18 mouse cellular contexts compared by ENCODE assay signal in the genomic region with DNA sequence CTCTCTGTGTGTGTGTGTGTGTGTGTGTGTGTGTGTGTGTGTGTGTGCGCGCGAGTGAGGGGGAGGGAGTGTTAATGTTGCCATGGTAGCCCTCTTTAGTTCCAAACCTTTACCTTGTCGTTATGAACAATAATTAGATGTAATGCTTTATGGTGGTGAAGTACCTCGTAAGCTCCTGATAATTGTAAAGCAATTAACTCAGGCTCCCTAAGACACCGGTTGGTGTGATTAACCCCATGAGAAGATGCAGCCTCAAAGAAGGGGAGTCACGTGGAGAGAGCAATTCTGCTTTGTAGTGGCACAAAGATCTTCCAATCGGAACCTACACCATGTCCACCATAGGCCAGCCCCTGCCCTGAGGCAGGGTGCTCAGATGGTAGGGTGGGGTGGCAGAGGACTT.
A peak's percentile ranks its signal among the peaks of the same experiment; 100 is the strongest.
DNase-seq lines count a peak whose midpoint lies in the region; ATAC-seq and TF ChIP-seq lines count a peak whose summit lies in the region.
"Had no signal": no experiment of that assay in that cellular context is flagged by ENCODE, and none has a peak within 500 bp of the region (broad histone marks: within the 10 kb centered on the region; RNA-seq: fewer than 3 reads in every experiment).

No protein-coding gene starts in this region.

- H3K9me3 ChIP-seq in midbrain, embryonic 12.5 days: no peaks in the 10 kb centered on the region
- H3K9me3 ChIP-seq in midbrain, embryonic 11.5 days (ENCODE audit: control insufficient read depth, low read length): no peaks in the 10 kb centered on the region
- H3K9me3 ChIP-seq in embryonic facial prominence, embryonic 15.5 days (replicated peaks): no peaks in the 10 kb centered on the region
- H3K9me3 ChIP-seq in forebrain, embryonic 15.5 days: no peaks in the 10 kb centered on the region
- H3K9me3 ChIP-seq: heart, embryonic 13.5 days had no signal

- H3K9ac ChIP-seq in midbrain, embryonic 12.5 days (replicated peaks): no peak overlapping the region
- no peak overlapping the region for H3K9ac ChIP-seq in midbrain, embryonic 11.5 days (ENCODE audit: low read length)
- no peak overlapping the region for H3K9ac ChIP-seq in embryonic facial prominence, embryonic 15.5 days
- no peak overlapping the region for H3K9ac ChIP-seq in forebrain, embryonic 15.5 days (replicated peaks)
- H3K9ac ChIP-seq: heart, embryonic 13.5 days had no signal

- no peaks in the 10 kb centered on the region; the same call in 1 of the 2 replicates for H3K27me3 ChIP-seq in midbrain, embryonic 12.5 days
- no peaks in the 10 kb centered on the region for H3K27me3 ChIP-seq in midbrain, embryonic 11.5 days (ENCODE audit: control insufficient read depth, insufficient read depth, low read length)
- no peaks in the 10 kb centered on the region for H3K27me3 ChIP-seq in embryonic facial prominence, embryonic 15.5 days
- H3K27me3 ChIP-seq in forebrain, embryonic 15.5 days: peaks cover 9% of the 10 kb centered on the region; the same call in 1 of the 2 replicates
- H3K27me3 ChIP-seq: heart, embryonic 13.5 days had no signal

- H3K4me3 ChIP-seq in midbrain, embryonic 12.5 days: no peak overlapping the region
- no peak overlapping the region for H3K4me3 ChIP-seq in midbrain, embryonic 11.5 days (ENCODE audit: low read depth, low read length)
- H3K4me3 ChIP-seq in embryonic facial prominence, embryonic 15.5 days (replicated peaks): no peak overlapping the region
- no peak overlapping the region for H3K4me3 ChIP-seq in forebrain, embryonic 15.5 days
- H3K4me3 ChIP-seq: heart, adult 2 months; heart, embryonic 13.5 days had no signal

- TF ChIP-seq POLR2A in brain, embryonic 14.5 days (IDR thresholded peaks at IDR 0.05; ENCODE audit: borderline replicate concordance, extremely low read depth, insufficient read depth, insufficient read length, poor library complexity, severe bottlenecking): no peak

- WGBS in midbrain, embryonic 12.5 days: 68% methylated on average over 8 of the region's 8 CpGs
- 73% methylated on average over 8 of the region's 8 CpGs for WGBS in midbrain, embryonic 11.5 days
- WGBS in embryonic facial prominence, embryonic 15.5 days: 63% methylated on average over 8 of the region's 8 CpGs
- 24% methylated on average over 8 of the region's 8 CpGs for WGBS in forebrain, embryonic 15.5 days

- peaks cover 9% of the 10 kb centered on the region; the same call in 1 of the 2 replicates for H3K4me1 ChIP-seq in midbrain, embryonic 12.5 days
- H3K4me1 ChIP-seq in midbrain, embryonic 11.5 days (ENCODE audit: control insufficient read depth, insufficient read depth, low read length): no peaks in the 10 kb centered on the region
- no peaks in the 10 kb centered on the region for H3K4me1 ChIP-seq in embryonic facial prominence, embryonic 15.5 days
- H3K4me1 ChIP-seq in forebrain, embryonic 15.5 days: peaks cover 16% of the 10 kb centered on the region

- TF ChIP-seq CTCF in brain, embryonic 14.5 days (IDR thresholded peaks at IDR 0.05; ENCODE audit: borderline replicate concordance, extremely low read depth, insufficient read depth, insufficient read length): no peak

- H3K4me2 ChIP-seq in midbrain, embryonic 12.5 days (replicated peaks): no peak overlapping the region
- no peak overlapping the region for H3K4me2 ChIP-seq in midbrain, embryonic 11.5 days
- H3K4me2 ChIP-seq in embryonic facial prominence, embryonic 15.5 days (replicated peaks): no peak overlapping the region
- no peak overlapping the region for H3K4me2 ChIP-seq in forebrain, embryonic 15.5 days (replicated peaks)
- H3K4me2 ChIP-seq: heart, embryonic 13.5 days had no signal

- peak; percentile 27; the same call in 1 of the 2 replicates for ATAC-seq in midbrain, embryonic 12.5 days (ENCODE audit: low FRiP score, low read depth)
- no peak for ATAC-seq in midbrain, embryonic 11.5 days (ENCODE audit: low FRiP score)
- ATAC-seq in embryonic facial prominence, embryonic 15.5 days (ENCODE audit: insufficient number of reproducible peaks, low FRiP score, low TSS enrichment, low read depth): peak; percentile 65; the same call in 1 of the 2 replicates
- 0 out of 2 replicates have a peak, but pooled peaks have one; percentile 49 for ATAC-seq in forebrain, embryonic 15.5 days (replicated peaks)
- ATAC-seq: lung, postnatal 0 days had no signal

- no peak overlapping the region for H3K27ac ChIP-seq in midbrain, embryonic 12.5 days (replicated peaks)
- no peak overlapping the region for H3K27ac ChIP-seq in midbrain, embryonic 11.5 days (ENCODE audit: low read depth, low read length)
- no peak overlapping the region for H3K27ac ChIP-seq in embryonic facial prominence, embryonic 15.5 days (replicated peaks)
- no peak overlapping the region for H3K27ac ChIP-seq in forebrain, embryonic 15.5 days (replicated peaks)
- H3K27ac ChIP-seq: heart, adult 2 months; heart, embryonic 13.5 days; macrophage had no signal

- H3K36me3 ChIP-seq in midbrain, embryonic 12.5 days: no peaks in the 10 kb centered on the region
- no peaks in the 10 kb centered on the region for H3K36me3 ChIP-seq in midbrain, embryonic 11.5 days (ENCODE audit: control insufficient read depth, insufficient read depth, low read length)
- no peaks in the 10 kb centered on the region for H3K36me3 ChIP-seq in embryonic facial prominence, embryonic 15.5 days
- no peaks in the 10 kb centered on the region for H3K36me3 ChIP-seq in forebrain, embryonic 15.5 days
- H3K36me3 ChIP-seq: heart, embryonic 13.5 days had no signal

- no peak for DNase-seq in midbrain, embryonic 11.5 days (ENCODE audit: low spot score, missing footprints)
- DNase-seq in brain, embryonic 14.5 days (ENCODE audit: low read depth): peak; percentile 61
- no peak for DNase-seq in heart, postnatal 10 days
- no peak for DNase-seq in heart, postnatal 4 days
- DNase-seq: adrenal gland, postnatal 10 days; cerebellum, adult 9-10 months; gastrocnemius, postnatal 36 days; heart, adult 2 months; kidney, adult 8-10 months; kidney, postnatal 10 days; right cerebral cortex, postnatal 25 days; spleen, adult 18-20 months had no signal

- intact Hi-C loops in heart, postnatal 10 days (cut with DNase I): no loop called here
